Mouse (Mus musculus) Patski (cell line): ENCODE measurements around the gene Blcap. TPM values are rescaled to one million over a fixed set of nuclear protein-coding genes. Genes with fewer than 3 reads are reported as not detected.

Source experiments
- ATAC-seq: fragments of 100-300 bp; one replicate; pipeline ENCODE4 v1.8.0; 2021
- CTCF ChIA-PET: fragments of 350-600 bp; sonication (Branson Sonifier 250); formaldehyde crosslinking; loops from one replicate; lab custom pipeline; 2022; ENCODE audit warnings: inconsistent platforms; lab: Charles Lee
- POLR2A ChIA-PET: fragments of 350-600 bp; sonication (Branson Sonifier 250); formaldehyde crosslinking; loops from one replicate; lab custom pipeline; 2022; ENCODE audit warnings: antibody characterized with exemption, inconsistent platforms; lab: Charles Lee
- DNase-seq: peaks from one replicate; pipeline ENCODE4 v3.0.0-alpha.2; 2011; ENCODE audit warnings: low read depth, low spot score
- H3K27me3 ChIP-seq: fragments of 371-371 bp; one replicate; pipeline ENCODE4 v1.5.1; 2021
- CTCF ChIP-seq: fragments of 100-300 bp; IDR thresholded peaks from one replicate; pipeline ENCODE4 v1.5.1; 2021
- in situ Hi-C: fragments of 300-500 bp; cut with MboI; formaldehyde crosslinking; loops from 3 replicates; pipeline ENCODE4 v1.11.1; 2018; ENCODE audit warnings: low pct_unique_long_range_greater_than_20kb, mixed read lengths
- polyA plus RNA-seq: library from polyadenylated mRNA; unstranded; gene quantifications from one replicate; pipeline ENCODE4 v1.2.3, GENCODE M21; 2021

Gene Blcap
- polyA plus RNA-seq, 1 experiment from 2014 or later: 47.3 TPM

GRCm38 (mm10) chr2:157559858-157560257, 11.2 kb downstream of the Blcap start, which contains the start of gene Nnat:
Gene Nnat (plus strand): TSS chr2:157560078.
- no peak for TF ChIP-seq CTCF
- no peaks in the 10 kb centered on the region for H3K27me3 ChIP-seq
- ATAC-seq (no peak), DNase-seq (no peak)
- CTCF ChIA-PET: no interaction called here
- in situ Hi-C loops: no loop called here
- POLR2A ChIA-PET: no interaction called here

GRCm38 (mm10) chr2:157559440-157559839, 11.6 kb downstream of the Blcap start:
- no peaks in the 10 kb centered on the region for H3K27me3 ChIP-seq
- TF ChIP-seq CTCF: no peak
- ATAC-seq (no peak), DNase-seq (no peak)
- CTCF ChIA-PET: no interaction called here
- in situ Hi-C loops: no loop called here
- POLR2A ChIA-PET: no interaction called here

GRCm38 (mm10) chr2:157558520-157558919, 12.6 kb downstream of the Blcap start:
- POLR2A ChIA-PET: no interaction called here
- no peak for ATAC-seq
- no peak for DNase-seq
- no peaks in the 10 kb centered on the region for H3K27me3 ChIP-seq
- no peak for TF ChIP-seq CTCF
- in situ Hi-C loops: no loop called here
- CTCF ChIA-PET: no interaction called here

GRCm38 (mm10) chr2:157558051-157558450, 13.0 kb downstream of the Blcap start:
- DNase-seq (no peak), ATAC-seq (no peak)
- POLR2A ChIA-PET: interaction anchor here (0.7 kb wide), 1 partner anchor 16 kb away, joined by 3 read pairs; no protein-coding TSS in a partner anchor
- TF ChIP-seq CTCF: no peak
- no peaks in the 10 kb centered on the region for H3K27me3 ChIP-seq
- in situ Hi-C loops: no loop called here
- CTCF ChIA-PET: no interaction called here

- in situ Hi-C loops: no loop called here
- H3K27me3 ChIP-seq: no peaks in the 10 kb centered on the region
- ATAC-seq (no peak), DNase-seq (no peak)
- TF ChIP-seq CTCF: no peak
- POLR2A ChIA-PET: interaction anchor here (1.3 kb wide), 1 partner anchor 11 kb away, joined by 3 read pairs; no protein-coding TSS in a partner anchor
- CTCF ChIA-PET: interaction anchor here (0.9 kb wide), 1 partner anchor 10 kb away, joined by 3 read pairs; no protein-coding TSS in a partner anchor
Measured at GRCm38 (mm10) chr2:157556074-157556698, 14.9 kb downstream of the Blcap start.

GRCm38 (mm10) chr2:157552158-157552886, 18.8 kb downstream of the Blcap start:
- ChIA-PET CTCF (interaction anchor here (1.4 kb wide), 1 partner anchor 10 kb away, joined by 4 read pairs; no protein-coding TSS in a partner anchor), POLR2A (interaction anchor here (0.6 to 1.0 kb wide), 2 partner anchors 14 to 223 kb away, joined by 3 to 4 read pairs; no protein-coding TSS in a partner anchor)
- no peaks in the 10 kb centered on the region for H3K27me3 ChIP-seq
- no peak for TF ChIP-seq CTCF
- DNase-seq: peak; percentile 79
- in situ Hi-C loops: no loop called here
- peak; percentile 90 for ATAC-seq

GRCm38 (mm10) chr2:157550292-157550691, 20.8 kb downstream of the Blcap start:
- ATAC-seq (no peak), DNase-seq (no peak)
- POLR2A ChIA-PET: no interaction called here
- TF ChIP-seq CTCF: no peak
- in situ Hi-C loops: no loop called here
- CTCF ChIA-PET: no interaction called here
- no peaks in the 10 kb centered on the region for H3K27me3 ChIP-seq

GRCm38 (mm10) chr2:157546686-157547085, 24.4 kb downstream of the Blcap start:
- TF ChIP-seq CTCF: no peak
- ATAC-seq: no peak

GRCm38 (mm10) chr2:157544333-157544888, 26.7 kb downstream of the Blcap start:
- ATAC-seq (no peak), DNase-seq (no peak)
- in situ Hi-C loops: no loop called here
- TF ChIP-seq CTCF: no peak
- POLR2A ChIA-PET: no interaction called here
- CTCF ChIA-PET: no interaction called here
- no peaks in the 10 kb centered on the region for H3K27me3 ChIP-seq

More at GRCm38 (mm10) chr2:157546686-157547085, 24.4 kb downstream of the Blcap start:
- POLR2A ChIA-PET: no interaction called here
- in situ Hi-C loops: no loop called here
- DNase-seq: no peak
- H3K27me3 ChIP-seq: no peaks in the 10 kb centered on the region
- CTCF ChIA-PET: no interaction called here

GRCm38 (mm10) chr2:157542415-157542814, 28.7 kb downstream of the Blcap start:
- in situ Hi-C loops: no loop called here
- POLR2A ChIA-PET: no interaction called here
- ATAC-seq (no peak), DNase-seq (no peak)
- TF ChIP-seq CTCF: no peak
- H3K27me3 ChIP-seq: no peaks in the 10 kb centered on the region
- CTCF ChIA-PET: interaction anchor here (1.0 to 1.8 kb wide), 2 partner anchors 10 to 11 kb away, joined by 3 to 4 read pairs; no protein-coding TSS in a partner anchor
